Mouse (Mus musculus) liver, adult 2 months (tissue): ENCODE data around the gene Cfap157.

Experiments
- CTCF ChIP-seq: fragments of 200-500 bp; IDR thresholded peaks from 2 replicates; pipeline ENCODE4 v1.5.1; 2011; ENCODE audit warnings: low read depth, low read length, control low read depth
- POLR2A ChIP-seq: fragments of 200-500 bp; IDR thresholded peaks from 2 replicates; pipeline ENCODE4 v1.6.1; 2011; ENCODE audit warnings: low read length, control low read depth; ENCODE audit not compliant: insufficient read depth; ENCODE audit errors: extremely low read depth

- TF ChIP-seq POLR2A (peak; percentile 51; the same call in 1 of the 2 replicates), CTCF (no peak)
Measured at GRCm38 (mm10) chr2:32727435-32727834, 56.8 kb downstream of the Cfap157 start.
